Mouse (Mus musculus): Measurements from ENCODE around the gene Naa25. TPM values are rescaled to one million over a fixed set of nuclear protein-coding genes. Genes with fewer than 3 reads are reported as not detected.

Gene Naa25
- 92.3 and 118 TPM in 2 replicates for total RNA-seq (2012; rRNA removed)

DNA sequence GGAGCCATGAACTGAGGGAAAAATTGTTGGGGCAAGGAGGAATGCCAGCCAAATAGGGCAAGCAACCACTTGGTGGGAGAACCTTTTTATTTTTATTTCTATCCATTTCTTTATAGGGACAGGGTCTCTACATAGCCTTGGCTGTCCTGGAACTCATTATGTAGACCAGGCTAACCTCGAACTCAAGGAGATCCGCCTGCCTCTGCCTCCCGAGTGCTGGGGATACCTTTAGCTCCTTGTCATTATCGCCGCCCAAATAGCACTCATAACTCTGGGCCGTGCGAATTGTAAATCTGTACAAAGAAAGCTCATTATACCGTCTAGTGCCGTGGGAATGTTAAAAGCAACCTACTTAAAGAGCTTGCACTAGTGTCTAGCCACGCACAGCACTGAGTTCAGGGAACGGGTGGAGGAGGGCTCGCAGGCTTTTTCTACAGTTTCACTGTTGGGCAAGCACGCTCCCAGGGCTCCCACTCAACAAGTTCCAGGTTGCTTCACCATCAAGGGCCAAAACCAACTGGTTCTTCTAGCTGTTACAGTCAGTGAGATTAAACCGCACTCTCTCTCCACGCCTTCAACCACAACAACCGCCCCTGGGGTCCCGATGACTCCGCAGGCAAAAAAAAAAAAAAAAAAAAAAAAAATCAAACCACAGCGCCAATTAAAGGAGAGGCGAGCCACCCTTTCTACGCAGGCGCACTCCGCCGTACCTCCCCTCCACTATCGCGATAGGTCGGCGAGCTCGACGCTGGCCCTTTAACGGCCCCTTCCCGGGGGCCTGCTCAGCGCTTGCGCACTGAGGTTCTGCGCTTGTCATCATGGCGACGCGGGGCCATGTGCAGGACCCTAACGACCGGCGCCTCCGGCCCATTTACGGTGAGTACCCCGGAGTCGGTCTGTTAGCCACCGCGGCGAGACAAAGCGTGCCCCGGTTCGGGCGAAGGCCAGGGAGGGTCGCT is at the start of gene Naa25:
Gene Naa25 (plus strand): TSS at position 750 of the 959 bp plus-strand sequence.
- in situ Hi-C loops (cut with MboI; ENCODE audit: low sequenced_read_pairs in 2 of 2, unreplicated experiment in 2 of 2) = no loop called here
- no peak for TF ChIP-seq ZC3H11A (IDR thresholded peaks at IDR 0.05; ENCODE audit: borderline replicate concordance, low read depth, low read length)
- TF ChIP-seq HCFC1 (IDR thresholded peaks at IDR 0.05; ENCODE audit: borderline replicate concordance, insufficient read depth, low read length) = 0 out of 2 replicates have a peak, but pooled peaks have one; percentile 58
- peak; percentile 97 for TF ChIP-seq CHD2 (IDR thresholded peaks at IDR 0.05; ENCODE audit: low read depth, low read length)
- TF ChIP-seq MAFK (IDR thresholded peaks at IDR 0.05; ENCODE audit: insufficient read depth, low read depth, low read length) = no peak
- peak; percentile 98 for TF ChIP-seq ZNF384 (IDR thresholded peaks at IDR 0.05; ENCODE audit: low read depth, low read length)
- peak; percentile 94 for DNase-seq (ENCODE audit: low read depth, low spot score)
- H3K4me1 ChIP-seq (ENCODE audit: control insufficient read depth in 2 of 2, insufficient read depth in 2 of 2, low read length in 2 of 2, poor library complexity in 1 of 2) = peaks cover 2 to 16% of the 10 kb centered on the region in 2 experiments; a peak in 2 of 4 replicates
- H3K4me3 ChIP-seq (ENCODE audit: insufficient read depth in 1 of 2, low read depth in 1 of 2, low read length in 2 of 2, poor library complexity in 1 of 2, severe bottlenecking in 1 of 2) = peak within 1 kb of the TSS; percentile 93 to 98
- peaks cover 11% of the 10 kb centered on the region; the same call in 1 of the 2 replicates for H3K36me3 ChIP-seq (ENCODE audit: control insufficient read depth, insufficient read depth, low read length, poor library complexity, severe bottlenecking)
- H3K27ac ChIP-seq (ENCODE audit: insufficient read depth, low read depth, low read length, poor library complexity, severe bottlenecking) = peak within 1 kb of the TSS; percentile 76
- no peaks in the 10 kb centered on the region for H3K9me3 ChIP-seq (ENCODE audit: control insufficient read depth, insufficient read depth, low read depth, low read length)
- peak within 1 kb of the TSS; percentile 99 for H3K9ac ChIP-seq (ENCODE audit: insufficient read depth, low read depth, low read length, poor library complexity, severe bottlenecking)

DNA sequence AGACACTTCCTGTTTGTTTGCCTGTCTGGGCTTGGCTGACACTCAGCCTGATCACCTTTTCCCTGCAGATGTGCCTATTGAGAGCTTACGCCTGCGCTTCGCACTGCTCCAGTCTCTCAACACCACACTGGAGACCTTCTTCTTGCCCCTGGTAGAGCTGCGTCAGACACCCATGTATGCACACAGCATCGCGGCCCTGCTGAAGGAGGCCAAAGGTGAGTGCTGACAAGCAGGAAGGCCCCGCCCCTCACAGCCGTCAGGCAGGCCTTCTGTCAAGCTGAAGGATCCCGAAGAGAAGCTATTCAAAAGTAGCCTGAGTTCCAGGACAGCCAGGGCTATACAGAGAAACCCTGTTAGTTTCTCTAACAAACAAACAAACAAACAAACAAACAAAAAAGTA is 38.5 kb upstream of the Naa25 start:
- TF ChIP-seq ZC3H11A (IDR thresholded peaks at IDR 0.05; ENCODE audit: borderline replicate concordance, low read depth, low read length) = no peak
- no peak for TF ChIP-seq CHD2 (IDR thresholded peaks at IDR 0.05; ENCODE audit: low read depth, low read length)
- no peak for TF ChIP-seq MAFK (IDR thresholded peaks at IDR 0.05; ENCODE audit: insufficient read depth, low read depth, low read length)
- TF ChIP-seq HCFC1 (IDR thresholded peaks at IDR 0.05; ENCODE audit: borderline replicate concordance, insufficient read depth, low read length) = no peak
- TF ChIP-seq ZNF384 (IDR thresholded peaks at IDR 0.05; ENCODE audit: low read depth, low read length) = no peak
- Histone ChIP-seq H3K27ac (ENCODE audit: insufficient read depth, low read depth, low read length, poor library complexity, severe bottlenecking) (no peak overlapping the region), H3K4me3 (ENCODE audit: insufficient read depth in 1 of 2, low read depth in 1 of 2, low read length in 2 of 2, poor library complexity in 1 of 2, severe bottlenecking in 1 of 2) (no peak overlapping the region), H3K36me3 (ENCODE audit: control insufficient read depth, insufficient read depth, low read length, poor library complexity, severe bottlenecking) (peaks cover 32% of the 10 kb centered on the region), H3K9me3 (ENCODE audit: control insufficient read depth, insufficient read depth, low read depth, low read length) (no peaks in the 10 kb centered on the region), H3K9ac (ENCODE audit: insufficient read depth, low read depth, low read length, poor library complexity, severe bottlenecking) (no peak overlapping the region), H3K4me1 (ENCODE audit: control insufficient read depth in 2 of 2, insufficient read depth in 2 of 2, low read length in 2 of 2, poor library complexity in 1 of 2) (no peaks in the 10 kb centered on the region)
- in situ Hi-C loops (cut with MboI; ENCODE audit: low sequenced_read_pairs in 2 of 2, unreplicated experiment in 2 of 2) = no loop called here
- DNase-seq (ENCODE audit: low read depth, low spot score) = no peak

DNA sequence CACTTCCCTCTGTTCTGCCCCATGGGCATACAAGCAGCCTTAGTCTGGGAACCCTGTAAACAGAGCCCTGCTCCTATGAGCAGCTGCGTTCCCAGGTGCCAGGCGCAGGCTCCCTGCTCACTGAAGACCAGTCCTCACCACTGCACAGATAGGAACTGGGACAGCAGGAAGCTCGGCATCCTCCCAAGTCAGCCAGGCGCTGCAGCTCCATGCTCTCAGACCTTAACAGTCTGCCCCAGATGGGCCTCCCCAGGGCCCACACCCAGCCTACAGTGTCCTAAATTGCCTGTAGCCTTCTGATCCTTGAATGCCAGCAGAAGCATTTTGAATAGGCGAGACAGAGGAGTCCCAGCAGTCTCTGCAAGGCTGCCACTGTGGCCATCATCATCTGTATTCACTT is 36.0 kb upstream of the Naa25 start:
- in situ Hi-C loops (cut with MboI; ENCODE audit: low sequenced_read_pairs in 2 of 2, unreplicated experiment in 2 of 2) = no loop called here
- DNase-seq (ENCODE audit: low read depth, low spot score) = no peak
- TF ChIP-seq CHD2 (IDR thresholded peaks at IDR 0.05; ENCODE audit: low read depth, low read length) (no peak), MAFK (IDR thresholded peaks at IDR 0.05; ENCODE audit: insufficient read depth, low read depth, low read length) (no peak), HCFC1 (IDR thresholded peaks at IDR 0.05; ENCODE audit: borderline replicate concordance, insufficient read depth, low read length) (no peak), ZNF384 (IDR thresholded peaks at IDR 0.05; ENCODE audit: low read depth, low read length) (no peak), ZC3H11A (IDR thresholded peaks at IDR 0.05; ENCODE audit: borderline replicate concordance, low read depth, low read length) (no peak)
- Histone ChIP-seq H3K4me3 (ENCODE audit: insufficient read depth in 1 of 2, low read depth in 1 of 2, low read length in 2 of 2, poor library complexity in 1 of 2, severe bottlenecking in 1 of 2) (no peak overlapping the region), H3K9ac (ENCODE audit: insufficient read depth, low read depth, low read length, poor library complexity, severe bottlenecking) (no peak overlapping the region), H3K27ac (ENCODE audit: insufficient read depth, low read depth, low read length, poor library complexity, severe bottlenecking) (no peak overlapping the region), H3K9me3 (ENCODE audit: control insufficient read depth, insufficient read depth, low read depth, low read length) (no peaks in the 10 kb centered on the region), H3K4me1 (ENCODE audit: control insufficient read depth in 2 of 2, insufficient read depth in 2 of 2, low read length in 2 of 2, poor library complexity in 1 of 2) (no peaks in the 10 kb centered on the region), H3K36me3 (ENCODE audit: control insufficient read depth, insufficient read depth, low read length, poor library complexity, severe bottlenecking) (peaks cover 40% of the 10 kb centered on the region)

DNA sequence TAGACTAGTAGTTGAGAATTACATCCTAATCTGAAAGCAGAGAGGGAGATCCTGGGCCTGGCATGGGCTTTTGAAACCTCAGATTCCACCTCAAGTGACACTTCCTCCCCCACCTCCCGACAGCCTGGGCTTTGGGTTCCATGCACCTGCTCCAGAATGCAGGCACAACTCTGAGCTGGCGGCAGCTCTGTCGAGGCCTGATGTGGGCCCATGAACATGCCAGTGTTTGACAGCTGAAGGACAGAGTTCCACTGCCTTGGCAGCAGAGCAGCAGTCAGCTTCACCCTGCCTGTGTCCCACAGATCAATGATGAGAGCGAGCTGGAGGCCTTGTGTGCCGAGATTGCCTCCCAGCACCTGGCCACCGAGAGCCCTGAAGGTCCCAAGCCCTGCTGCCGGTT is 34.3 kb upstream of the Naa25 start:
- peaks cover 33% of the 10 kb centered on the region for H3K36me3 ChIP-seq (ENCODE audit: control insufficient read depth, insufficient read depth, low read length, poor library complexity, severe bottlenecking)
- in situ Hi-C loops (cut with MboI; ENCODE audit: low sequenced_read_pairs in 2 of 2, unreplicated experiment in 2 of 2) = no loop called here
- no peak for DNase-seq (ENCODE audit: low read depth, low spot score)

More for the DNA sequence above, 34.3 kb upstream of the Naa25 start:
- Histone ChIP-seq H3K4me1 (ENCODE audit: control insufficient read depth in 2 of 2, insufficient read depth in 2 of 2, low read length in 2 of 2, poor library complexity in 1 of 2) (no peaks in the 10 kb centered on the region), H3K9me3 (ENCODE audit: control insufficient read depth, insufficient read depth, low read depth, low read length) (no peaks in the 10 kb centered on the region), H3K27ac (ENCODE audit: insufficient read depth, low read depth, low read length, poor library complexity, severe bottlenecking) (no peak overlapping the region), H3K4me3 (ENCODE audit: insufficient read depth in 1 of 2, low read depth in 1 of 2, low read length in 2 of 2, poor library complexity in 1 of 2, severe bottlenecking in 1 of 2) (no peak overlapping the region), H3K9ac (ENCODE audit: insufficient read depth, low read depth, low read length, poor library complexity, severe bottlenecking) (no peak overlapping the region)
- TF ChIP-seq ZC3H11A (IDR thresholded peaks at IDR 0.05; ENCODE audit: borderline replicate concordance, low read depth, low read length) = no peak
- no peak for TF ChIP-seq ZNF384 (IDR thresholded peaks at IDR 0.05; ENCODE audit: low read depth, low read length)
- no peak for TF ChIP-seq MAFK (IDR thresholded peaks at IDR 0.05; ENCODE audit: insufficient read depth, low read depth, low read length)
- TF ChIP-seq CHD2 (IDR thresholded peaks at IDR 0.05; ENCODE audit: low read depth, low read length) = no peak
- no peak for TF ChIP-seq HCFC1 (IDR thresholded peaks at IDR 0.05; ENCODE audit: borderline replicate concordance, insufficient read depth, low read length)
